Mouse (Mus musculus) duodenum, adult 2 months (tissue): ENCODE data around the gene Olfr843. TPM values are rescaled to one million over a fixed set of nuclear protein-coding genes. Genes with fewer than 3 reads are reported as not detected.

ENCODE experiments used
- polyA plus RNA-seq: library from polyadenylated mRNA; depleted of rRNA; stranded (reverse); fragments of >200 nt; gene quantifications from 2 replicates; pipeline ENCODE4 v1.2.3, GENCODE M21; 2012; ENCODE audit warnings: low replicate concordance; rRNA removed

Gene Olfr843
- polyA plus RNA-seq: not detected in 2 replicates

GRCm38 (mm10) chr9:19251887-19252286 lies at the start of gene Olfr843:
Gene Olfr843, minus strand, starts transcription at chr9:19251987.

Other genes with a start within 250 kb of the Olfr843 start
- gene Olfr835, start 219.3 kb downstream of the Olfr843 start, polyA plus RNA-seq: not detected in 2 replicates
- gene Olfr836, start 131.6 kb downstream of the Olfr843 start, polyA plus RNA-seq: not detected in 2 replicates
- gene Olfr837, start 115.7 kb downstream of the Olfr843 start, polyA plus RNA-seq: not detected in 2 replicates
- not detected in 2 replicates for gene Olfr839-ps1, start 74.7 kb downstream of the Olfr843 start, polyA plus RNA-seq
- not detected in 2 replicates for gene Olfr844, start 64.4 kb upstream of the Olfr843 start, polyA plus RNA-seq
- not detected in 2 replicates for gene Olfr845, start 84.5 kb upstream of the Olfr843 start, polyA plus RNA-seq
- gene Olfr846, start 112.0 kb upstream of the Olfr843 start, polyA plus RNA-seq: not detected in 2 replicates
- gene Olfr847, start 126.7 kb upstream of the Olfr843 start, polyA plus RNA-seq: not detected in 2 replicates
- not detected in 2 replicates for gene Olfr849, start 188.3 kb upstream of the Olfr843 start, polyA plus RNA-seq
- not detected in 2 replicates for gene Olfr850, start 226.3 kb upstream of the Olfr843 start, polyA plus RNA-seq
- not detected in 2 replicates for gene Olfr851, start 241.3 kb upstream of the Olfr843 start, polyA plus RNA-seq